Mouse (Mus musculus) cerebellum, adult 18-20 months (tissue): Measurements from ENCODE around the gene Magee1.
"Not testable (repeated sequence)": the region's sequence is repeated elsewhere in the genome, so short reads cannot be mapped to it uniquely, and the experiment has no call there.

Source experiments
- DNase-seq, 2 experiments: peaks; one replicate each; pipeline ENCODE4 v3.0.0; 2021

Gene Magee1

GRCm38 (mm10) chrX:105120275-105121226 lies at the start of gene Magee1:
Gene Magee1 (plus strand): TSS chrX:105120378.
- peak; percentile 88 to 92 for DNase-seq

DNA sequence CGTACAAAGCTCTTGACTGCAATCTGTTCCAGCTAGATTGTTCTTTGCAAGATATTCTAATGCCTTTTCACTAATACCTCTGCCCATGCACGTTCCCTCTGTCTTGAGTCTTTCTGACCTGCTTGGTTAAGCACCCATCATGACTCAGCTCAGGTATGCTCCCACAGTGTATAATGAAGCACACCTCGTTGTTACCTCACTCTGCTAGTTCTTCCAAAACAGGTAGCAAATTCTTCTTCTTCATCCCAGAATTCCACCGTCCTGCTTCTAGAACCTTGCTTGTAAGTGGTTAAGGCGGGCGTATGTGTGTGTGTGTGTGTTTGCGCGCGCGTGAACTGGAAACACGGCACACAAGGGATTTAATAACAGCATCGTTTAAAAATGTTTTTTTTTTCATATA lies 41.0 kb upstream of the Magee1 start:
- DNase-seq: no peak

DNA sequence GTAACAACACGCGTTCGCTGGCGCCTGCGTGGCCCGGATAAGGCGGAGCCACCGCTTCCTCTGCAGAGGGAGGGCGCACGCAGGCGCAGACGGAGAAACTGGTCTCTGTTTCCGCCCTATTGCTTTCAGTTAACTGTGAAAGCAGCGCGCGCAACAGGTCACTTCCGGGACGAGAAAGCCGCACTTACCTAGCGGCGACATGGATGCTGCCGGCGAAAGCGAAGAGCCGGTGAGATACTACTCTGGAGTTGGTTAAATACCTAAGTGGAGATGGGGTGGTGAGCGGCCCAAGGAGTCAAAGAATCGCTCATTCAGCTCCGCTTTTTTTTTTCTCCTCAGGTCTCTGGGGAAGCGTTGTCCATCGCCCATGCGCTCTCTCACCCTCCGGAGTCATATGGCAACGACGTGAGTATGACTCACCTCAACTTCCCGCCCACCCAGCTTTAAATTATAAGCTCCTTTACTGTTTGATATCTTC lies 40.5 kb upstream of the Magee1 start, which contains the start of gene Pbdc1:
TSS of gene Pbdc1 (plus strand) at position 142 of the 478 bp plus-strand sequence.
- DNase-seq: peak; percentile 91 to 94

DNA sequence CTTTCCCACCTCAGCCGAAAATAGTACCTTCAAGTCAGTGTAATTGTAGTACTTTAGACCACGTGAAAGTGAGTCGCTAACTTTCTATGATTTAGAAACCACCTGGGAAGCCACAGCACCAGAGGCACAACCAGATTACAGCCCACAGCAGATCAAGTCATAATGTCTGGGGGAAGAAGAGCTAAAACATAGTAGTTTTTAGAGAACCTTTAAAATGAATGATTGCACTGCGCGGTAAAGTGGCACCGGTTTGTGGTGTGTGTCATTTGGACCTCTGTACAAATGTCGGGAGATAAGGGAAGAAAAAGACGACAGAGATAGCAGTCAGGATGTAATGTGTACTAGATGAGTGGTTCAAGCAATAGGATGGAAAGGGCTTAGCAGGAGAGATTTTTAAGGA lies 40.1 kb upstream of the Magee1 start:
- no peak for DNase-seq

GRCm38 (mm10) chrX:105083013-105083412 lies 37.2 kb upstream of the Magee1 start:
- not testable (repeated sequence) for DNase-seq

- peak in 1 of 2 experiments; percentile 40 for DNase-seq
Observed at GRCm38 (mm10) chrX:105104175-105104574, 16.0 kb upstream of the Magee1 start.

GRCm38 (mm10) chrX:105114994-105115393 lies 5.2 kb upstream of the Magee1 start:
- no peak for DNase-seq

- DNase-seq: peak; percentile 84 to 86
Observed at GRCm38 (mm10) chrX:105121227-105121865, 1.2 kb downstream of the Magee1 start.

GRCm38 (mm10) chrX:105124903-105125302 lies 4.7 kb downstream of the Magee1 start:
- no peak for DNase-seq

GRCm38 (mm10) chrX:105151872-105152461 lies 31.8 kb downstream of the Magee1 start:
- DNase-seq: no peak

GRCm38 (mm10) chrX:105165007-105165406 lies 44.8 kb downstream of the Magee1 start:
- DNase-seq: not testable (repeated sequence)

DNA sequence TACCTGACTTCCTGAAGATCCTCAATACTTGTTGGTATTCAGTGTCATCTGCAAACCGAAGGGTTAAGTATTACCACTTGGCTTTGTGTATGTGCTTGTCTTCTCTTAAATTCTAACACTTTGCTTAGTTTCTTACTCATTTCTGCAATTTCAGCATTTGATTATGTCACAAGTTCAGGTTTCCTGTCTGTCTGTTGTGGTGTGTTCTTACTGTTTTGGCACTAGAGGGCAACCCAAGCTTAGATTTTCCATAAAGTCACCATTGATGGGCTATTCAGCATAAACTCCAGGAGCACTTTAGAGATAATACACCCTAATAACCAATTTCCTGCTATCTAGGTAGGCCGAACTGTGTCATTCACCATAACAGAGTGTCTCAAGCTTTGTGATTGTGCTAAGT lies 47.0 kb downstream of the Magee1 start:
- no peak for DNase-seq
